23 mouse cellular contexts compared by ENCODE assay signal in the genomic region with DNA sequence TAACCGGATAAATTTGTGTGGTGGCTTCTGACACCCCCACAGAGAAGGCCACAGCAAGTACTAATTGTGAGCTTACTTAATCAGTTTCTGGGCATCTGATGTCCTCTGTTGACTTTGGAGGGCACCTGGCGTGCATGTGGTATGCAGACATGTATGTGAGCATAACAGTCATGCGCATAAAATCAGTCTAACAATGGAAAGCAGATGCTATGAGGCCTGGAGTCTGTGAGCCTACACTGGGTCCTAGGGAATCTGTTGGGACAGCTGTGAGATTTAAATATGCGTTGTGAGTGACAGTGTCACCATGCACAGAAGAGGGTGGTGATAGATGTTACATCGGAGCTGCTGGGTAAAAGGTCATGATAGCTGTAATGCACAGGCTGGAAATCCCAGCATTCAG. TPM values are rescaled to one million over a fixed set of nuclear protein-coding genes. Genes with fewer than 3 reads are reported as not detected.
A peak's percentile ranks its signal among the peaks of the same experiment; 100 is the strongest.
DNase-seq lines count a peak whose midpoint lies in the region; ATAC-seq and TF ChIP-seq lines count a peak whose summit lies in the region.
"Had no signal": no experiment of that assay in that cellular context is flagged by ENCODE, and none has a peak within 500 bp of the region (broad histone marks: within the 10 kb centered on the region; RNA-seq: fewer than 3 reads in every experiment).

No protein-coding gene starts in this region.

- peak; percentile 18 for DNase-seq in neural tube, embryonic 11.5 days (ENCODE audit: low spot score)
- DNase-seq in hindbrain, embryonic 14.5 days (ENCODE audit: low spot score) = no peak
- DNase-seq in midbrain, postnatal 0 days (ENCODE audit: low spot score) = peak; percentile 36
- no peak for DNase-seq in ovary, postnatal 14 days (ENCODE audit: low spot score)
- DNase-seq: cerebellum, adult 11-12 months; cerebellum, postnatal 36 days; layer of hippocampus, postnatal 36 days; left cerebral cortex, postnatal 4 days; lung, postnatal 10 days; thymus, postnatal 25 days had no signal

- no peak for ATAC-seq in neural tube, embryonic 11.5 days (ENCODE audit: insufficient read depth, low FRiP score, low TSS enrichment)
- no peak for ATAC-seq in neural tube, embryonic 15.5 days (ENCODE audit: low FRiP score)
- ATAC-seq in forebrain, embryonic 12.5 days (ENCODE audit: low FRiP score) = no peak
- no peak for ATAC-seq in hindbrain, embryonic 14.5 days (ENCODE audit: low FRiP score)
- ATAC-seq in midbrain, postnatal 0 days (ENCODE audit: low FRiP score) = no peak
- ATAC-seq in megakaryocyte, adult 5-6 weeks (ENCODE audit: poor library complexity, severe bottlenecking) = no peak
- ATAC-seq: intestine, embryonic 15.5 days had no signal

- H3K9ac ChIP-seq in neural tube, embryonic 11.5 days (ENCODE audit: low read length) = no peak overlapping the region
- no peak overlapping the region for H3K9ac ChIP-seq in neural tube, embryonic 15.5 days (replicated peaks)
- H3K9ac ChIP-seq in forebrain, embryonic 12.5 days = no peak overlapping the region
- no peak overlapping the region for H3K9ac ChIP-seq in hindbrain, embryonic 14.5 days
- H3K9ac ChIP-seq in midbrain, postnatal 0 days (replicated peaks; ENCODE audit: low read length, poor library complexity, severe bottlenecking) = no peak overlapping the region; the same call in 1 of the 2 replicates
- H3K9ac ChIP-seq: embryonic facial prominence, embryonic 12.5 days; heart, embryonic 12.5 days; intestine, embryonic 15.5 days; kidney, embryonic 15.5 days; liver, embryonic 15.5 days; neural tube, embryonic 12.5 days had no signal

- H3K4me1 ChIP-seq in neural tube, embryonic 11.5 days (ENCODE audit: control insufficient read depth, insufficient read depth, low read length) = peaks cover 8% of the 10 kb centered on the region; the same call in 1 of the 2 replicates
- peaks cover 14% of the 10 kb centered on the region for H3K4me1 ChIP-seq in neural tube, embryonic 15.5 days
- H3K4me1 ChIP-seq in forebrain, embryonic 12.5 days = peaks cover 49% of the 10 kb centered on the region
- peaks cover 23% of the 10 kb centered on the region for H3K4me1 ChIP-seq in hindbrain, embryonic 14.5 days (replicated peaks; ENCODE audit: control insufficient read depth, insufficient read depth, low read length)
- 0 out of 2 replicates have a peak, but pooled peaks cover 2% of the 10 kb centered on the region for H3K4me1 ChIP-seq in midbrain, postnatal 0 days (ENCODE audit: insufficient read depth, low read length)
- H3K4me1 ChIP-seq: intestine, embryonic 15.5 days; liver, embryonic 15.5 days had no signal

- no peaks in the 10 kb centered on the region for H3K36me3 ChIP-seq in neural tube, embryonic 11.5 days (ENCODE audit: control insufficient read depth, insufficient read depth, low read length)
- H3K36me3 ChIP-seq in neural tube, embryonic 15.5 days = no peaks in the 10 kb centered on the region
- peaks cover 13% of the 10 kb centered on the region; the same call in 1 of the 2 replicates for H3K36me3 ChIP-seq in forebrain, embryonic 12.5 days (replicated peaks)
- H3K36me3 ChIP-seq in hindbrain, embryonic 14.5 days (replicated peaks; ENCODE audit: control insufficient read depth, insufficient read depth) = peaks cover 5% of the 10 kb centered on the region
- H3K36me3 ChIP-seq in midbrain, postnatal 0 days (ENCODE audit: insufficient read depth, low read length) = peaks cover 2% of the 10 kb centered on the region; the same call in 1 of the 2 replicates

- 78% methylated on average over 5 of the region's 5 CpGs for WGBS in neural tube, embryonic 11.5 days
- 52% methylated on average over 5 of the region's 5 CpGs for WGBS in neural tube, embryonic 15.5 days
- 84% methylated on average over 5 of the region's 5 CpGs for WGBS in forebrain, embryonic 12.5 days
- WGBS in hindbrain, embryonic 14.5 days = 43% methylated on average over 5 of the region's 5 CpGs
- 43% methylated on average over 5 of the region's 5 CpGs for WGBS in midbrain, postnatal 0 days

- no peak overlapping the region for H3K27ac ChIP-seq in neural tube, embryonic 11.5 days (ENCODE audit: low read depth, low read length)
- no peak overlapping the region for H3K27ac ChIP-seq in neural tube, embryonic 15.5 days (replicated peaks)
- H3K27ac ChIP-seq in forebrain, embryonic 12.5 days = peak overlapping the region; percentile 93
- peak overlapping the region; percentile 57 for H3K27ac ChIP-seq in hindbrain, embryonic 14.5 days
- no peak overlapping the region for H3K27ac ChIP-seq in midbrain, postnatal 0 days (ENCODE audit: low read depth, low read length)
- H3K27ac ChIP-seq: embryonic facial prominence, embryonic 12.5 days; intestine, embryonic 15.5 days; kidney, embryonic 15.5 days; liver, embryonic 15.5 days; neural tube, embryonic 12.5 days had no signal

- no peak overlapping the region for H3K4me3 ChIP-seq in neural tube, embryonic 11.5 days (ENCODE audit: low read depth, low read length)
- no peak overlapping the region for H3K4me3 ChIP-seq in neural tube, embryonic 15.5 days (replicated peaks)
- H3K4me3 ChIP-seq in forebrain, embryonic 12.5 days (replicated peaks) = no peak overlapping the region
- H3K4me3 ChIP-seq in hindbrain, embryonic 14.5 days (replicated peaks; ENCODE audit: low read length) = no peak overlapping the region
- no peak overlapping the region for H3K4me3 ChIP-seq in midbrain, postnatal 0 days (ENCODE audit: low read depth, low read length)
- H3K4me3 ChIP-seq: embryonic facial prominence, embryonic 12.5 days; heart, embryonic 12.5 days; intestine, embryonic 15.5 days; kidney, embryonic 15.5 days; liver, embryonic 15.5 days; neural tube, embryonic 12.5 days had no signal

- no peaks in the 10 kb centered on the region for H3K9me3 ChIP-seq in neural tube, embryonic 11.5 days (ENCODE audit: control insufficient read depth, low read length)
- H3K9me3 ChIP-seq in neural tube, embryonic 15.5 days (replicated peaks) = no peaks in the 10 kb centered on the region
- no peaks in the 10 kb centered on the region for H3K9me3 ChIP-seq in forebrain, embryonic 12.5 days
- no peaks in the 10 kb centered on the region for H3K9me3 ChIP-seq in hindbrain, embryonic 14.5 days (ENCODE audit: control insufficient read depth, low read length)
- no peaks in the 10 kb centered on the region for H3K9me3 ChIP-seq in midbrain, postnatal 0 days (ENCODE audit: low read length)
- H3K9me3 ChIP-seq: embryonic facial prominence, embryonic 12.5 days; heart, embryonic 12.5 days; intestine, embryonic 15.5 days; kidney, embryonic 15.5 days; liver, embryonic 15.5 days; neural tube, embryonic 12.5 days had no signal

- no peak for TF ChIP-seq CTCF in midbrain, postnatal 0 days (IDR thresholded peaks at IDR 0.05)

- no peaks in the 10 kb centered on the region for H3K27me3 ChIP-seq in neural tube, embryonic 11.5 days (ENCODE audit: control insufficient read depth, insufficient read depth, low read length)
- H3K27me3 ChIP-seq in neural tube, embryonic 15.5 days (replicated peaks) = no peaks in the 10 kb centered on the region
- H3K27me3 ChIP-seq in forebrain, embryonic 12.5 days = no peaks in the 10 kb centered on the region
- H3K27me3 ChIP-seq in hindbrain, embryonic 14.5 days (ENCODE audit: control insufficient read depth, insufficient read depth, low read length) = no peaks in the 10 kb centered on the region
- no peaks in the 10 kb centered on the region for H3K27me3 ChIP-seq in midbrain, postnatal 0 days (ENCODE audit: insufficient read depth, low read length)
- H3K27me3 ChIP-seq: embryonic facial prominence, embryonic 12.5 days; heart, embryonic 12.5 days; intestine, embryonic 15.5 days; kidney, embryonic 15.5 days; liver, embryonic 15.5 days; neural tube, embryonic 12.5 days had no signal

- H3K4me2 ChIP-seq in neural tube, embryonic 11.5 days (ENCODE audit: low read depth) = no peak overlapping the region
- no peak overlapping the region for H3K4me2 ChIP-seq in neural tube, embryonic 15.5 days
- H3K4me2 ChIP-seq in forebrain, embryonic 12.5 days = no peak overlapping the region
- H3K4me2 ChIP-seq in hindbrain, embryonic 14.5 days (replicated peaks) = no peak overlapping the region
- H3K4me2 ChIP-seq in midbrain, postnatal 0 days (ENCODE audit: low read depth, low read length, poor library complexity, severe bottlenecking) = no peak overlapping the region
- H3K4me2 ChIP-seq: embryonic facial prominence, embryonic 12.5 days; heart, embryonic 12.5 days; intestine, embryonic 15.5 days; kidney, embryonic 15.5 days; liver, embryonic 15.5 days; neural tube, embryonic 12.5 days had no signal

RNA-seq across cellular contexts. Expression of a gene that starts 15.2 kb away (rescaled TPM):
- not detected in 2 replicates for polyA plus RNA-seq in neural tube, embryonic 11.5 days (2014; fragmentation: Nextera tagmentation; extraction: Ambion mirVana)
- polyA plus RNA-seq in neural tube, embryonic 15.5 days (2015; fragmentation: Nextera tagmentation; extraction: Ambion mirVana) = 1.8 TPM in 1 of 2 replicates, not detected in the other
- polyA plus RNA-seq in forebrain, embryonic 12.5 days (2016; fragmentation: Nextera tagmentation; extraction: Ambion mirVana) = 1.00 and 2.2 TPM in 2 replicates
- 0.58 and 0.94 TPM in 2 replicates for polyA plus RNA-seq in hindbrain, embryonic 14.5 days (2014; fragmentation: Nextera tagmentation; extraction: Ambion mirVana)
- 1.3 and 3.0 TPM in 2 replicates for total RNA-seq in midbrain, postnatal 0 days (2014; rRNA removed)
- polyA plus RNA-seq in midbrain, postnatal 0 days (2015; fragmentation: Nextera tagmentation; extraction: Ambion mirVana) = 5.0 and 7.6 TPM in 2 replicates
- total RNA-seq in megakaryocyte, adult 5-6 weeks (2015) = not detected in 2 replicates
- not detected in 2 replicates for total RNA-seq in megakaryocyte, adult 5-6 weeks (2017)
- total RNA-seq: ES-E14; gastrocnemius, postnatal 4 days; heart, postnatal 25 days; layer of hippocampus, postnatal 36 days; left cerebral cortex, postnatal 4 days; megakaryocyte-erythroid progenitor cell, adult 5-6 weeks had no signal
- polyA plus RNA-seq: heart, embryonic 12.5 days; neural tube, embryonic 12.5 days had no signal

RNA-seq across cellular contexts. Expression of a gene that starts 35.3 kb away (rescaled TPM):
- 34.9 and 36.8 TPM in 2 replicates for polyA plus RNA-seq in neural tube, embryonic 11.5 days (2014; fragmentation: Nextera tagmentation; extraction: Ambion mirVana)
- polyA plus RNA-seq in neural tube, embryonic 15.5 days (2015; fragmentation: Nextera tagmentation; extraction: Ambion mirVana) = 110 and 112 TPM in 2 replicates
- polyA plus RNA-seq in forebrain, embryonic 12.5 days (2016; fragmentation: Nextera tagmentation; extraction: Ambion mirVana) = 68.8 and 69.4 TPM in 2 replicates
- polyA plus RNA-seq in hindbrain, embryonic 14.5 days (2014; fragmentation: Nextera tagmentation; extraction: Ambion mirVana) = 53.3 and 58.1 TPM in 2 replicates
- 70.8 and 70.9 TPM in 2 replicates for total RNA-seq in midbrain, postnatal 0 days (2014; rRNA removed)
- 129 and 132 TPM in 2 replicates for polyA plus RNA-seq in midbrain, postnatal 0 days (2015; fragmentation: Nextera tagmentation; extraction: Ambion mirVana)
- 18.7 and 21.5 TPM in 2 replicates for total RNA-seq in megakaryocyte, adult 5-6 weeks (2015)
- 9.3 and 10.5 TPM in 2 replicates for total RNA-seq in megakaryocyte, adult 5-6 weeks (2017)

RNA-seq across cellular contexts. Expression of a gene that starts 52.7 kb away (rescaled TPM):
- polyA plus RNA-seq in neural tube, embryonic 11.5 days (2014; fragmentation: Nextera tagmentation; extraction: Ambion mirVana) = 0.73 and 0.95 TPM in 2 replicates
- 0.44 and 0.46 TPM in 2 replicates for polyA plus RNA-seq in neural tube, embryonic 15.5 days (2015; fragmentation: Nextera tagmentation; extraction: Ambion mirVana)
- 0.67 and 0.88 TPM in 2 replicates for polyA plus RNA-seq in forebrain, embryonic 12.5 days (2016; fragmentation: Nextera tagmentation; extraction: Ambion mirVana)
- polyA plus RNA-seq in hindbrain, embryonic 14.5 days (2014; fragmentation: Nextera tagmentation; extraction: Ambion mirVana) = 0.09 and 0.41 TPM in 2 replicates
- 0.09 and 0.66 TPM in 2 replicates for total RNA-seq in midbrain, postnatal 0 days (2014; rRNA removed)
- polyA plus RNA-seq in midbrain, postnatal 0 days (2015; fragmentation: Nextera tagmentation; extraction: Ambion mirVana) = 0.44 and 0.47 TPM in 2 replicates
- 0.18 and 0.75 TPM in 2 replicates for total RNA-seq in megakaryocyte, adult 5-6 weeks (2015)
- total RNA-seq in megakaryocyte, adult 5-6 weeks (2017) = 0.11 and 0.33 TPM in 2 replicates
- total RNA-seq: heart, postnatal 25 days; megakaryocyte-erythroid progenitor cell, adult 5-6 weeks had no signal

RNA-seq across cellular contexts. Expression of a gene that starts 53.2 kb away (rescaled TPM):
- polyA plus RNA-seq in neural tube, embryonic 11.5 days (2014; fragmentation: Nextera tagmentation; extraction: Ambion mirVana) = 261 and 267 TPM in 2 replicates
- 225 and 255 TPM in 2 replicates for polyA plus RNA-seq in neural tube, embryonic 15.5 days (2015; fragmentation: Nextera tagmentation; extraction: Ambion mirVana)
- 217 and 221 TPM in 2 replicates for polyA plus RNA-seq in forebrain, embryonic 12.5 days (2016; fragmentation: Nextera tagmentation; extraction: Ambion mirVana)
- 210 and 221 TPM in 2 replicates for polyA plus RNA-seq in hindbrain, embryonic 14.5 days (2014; fragmentation: Nextera tagmentation; extraction: Ambion mirVana)
- total RNA-seq in midbrain, postnatal 0 days (2014; rRNA removed) = 233 and 242 TPM in 2 replicates
- polyA plus RNA-seq in midbrain, postnatal 0 days (2015; fragmentation: Nextera tagmentation; extraction: Ambion mirVana) = 193 and 204 TPM in 2 replicates
- 196 and 210 TPM in 2 replicates for total RNA-seq in megakaryocyte, adult 5-6 weeks (2015)
- total RNA-seq in megakaryocyte, adult 5-6 weeks (2017) = 198 and 213 TPM in 2 replicates

Comparison
In these comparisons a context has a peak if more than half of its experiments do, and no peak if none do; other contexts are left out.
1. DNase-seq: peak in neural tube, embryonic 11.5 days (single experiment) and midbrain, postnatal 0 days (single experiment); none in hindbrain, embryonic 14.5 days (single experiment) and ovary, postnatal 14 days (single experiment).
2. H3K27ac ChIP-seq: peak in forebrain, embryonic 12.5 days (single experiment) and hindbrain, embryonic 14.5 days (single experiment); none in neural tube, embryonic 11.5 days (single experiment), neural tube, embryonic 15.5 days (single experiment) and midbrain, postnatal 0 days (single experiment).